In the genomic region with DNA sequence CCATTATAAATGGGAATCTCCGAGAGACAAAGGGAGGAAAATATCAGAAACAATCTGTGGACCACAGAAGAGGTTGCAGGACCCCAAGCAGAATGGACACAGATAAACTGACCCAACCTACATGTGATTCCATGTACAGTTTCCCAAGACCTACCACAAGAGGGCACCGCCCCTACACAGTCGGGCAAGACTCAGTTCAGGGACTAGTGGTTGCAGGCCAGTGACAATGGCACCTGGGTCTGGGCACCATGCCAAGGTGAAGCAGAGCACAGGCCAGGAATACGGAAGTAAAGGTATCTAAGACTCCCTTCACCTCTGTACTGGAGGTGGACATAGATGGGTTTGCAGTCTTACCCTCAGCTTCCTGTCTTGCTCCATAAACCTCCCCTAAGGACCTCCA, we compare ENCODE assay signal across 9 mouse cellular contexts. TPM values are rescaled to one million over a fixed set of nuclear protein-coding genes. Genes with fewer than 3 reads are reported as not detected.
DNase-seq lines count a peak whose midpoint lies in the region; ATAC-seq and TF ChIP-seq lines count a peak whose summit lies in the region.
"Had no signal": no experiment of that assay in that cellular context is flagged by ENCODE, and none has a peak within 500 bp of the region (broad histone marks: within the 10 kb centered on the region; RNA-seq: fewer than 3 reads in every experiment).

No protein-coding gene starts in this region.

- H3K27ac ChIP-seq in forebrain, embryonic 14.5 days (ENCODE audit: low read depth, low read length), result no peak overlapping the region
- no peak overlapping the region for H3K27ac ChIP-seq in forebrain, embryonic 13.5 days
- H3K27ac ChIP-seq in intestine, embryonic 15.5 days, result no peak overlapping the region
- no peak overlapping the region for H3K27ac ChIP-seq in thymus, adult 2 months (ENCODE audit: control insufficient read depth, insufficient read depth, low read length)
- H3K27ac ChIP-seq: limb, embryonic 12.5 days had no signal

- 54% methylated on average over 4 of the region's 4 CpGs for WGBS in forebrain, embryonic 14.5 days
- WGBS in forebrain, embryonic 13.5 days, result 55% methylated on average over 4 of the region's 4 CpGs
- WGBS in intestine, embryonic 15.5 days, result 59% methylated on average over 4 of the region's 4 CpGs
- 44% methylated on average over 4 of the region's 4 CpGs for WGBS in thymus, adult 2 months

- no peak overlapping the region for H3K4me2 ChIP-seq in forebrain, embryonic 14.5 days (ENCODE audit: low read length)
- no peak overlapping the region for H3K4me2 ChIP-seq in forebrain, embryonic 13.5 days
- no peak overlapping the region for H3K4me2 ChIP-seq in intestine, embryonic 15.5 days (replicated peaks)
- H3K4me2 ChIP-seq: limb, embryonic 12.5 days had no signal

- ATAC-seq in forebrain, embryonic 14.5 days, result no peak
- ATAC-seq in forebrain, embryonic 13.5 days, result no peak
- peak; percentile 83 for ATAC-seq in intestine, embryonic 15.5 days

- H3K9me3 ChIP-seq in forebrain, embryonic 14.5 days (replicated peaks; ENCODE audit: control insufficient read depth, low read length), result no peaks in the 10 kb centered on the region
- H3K9me3 ChIP-seq in forebrain, embryonic 13.5 days (replicated peaks), result no peaks in the 10 kb centered on the region
- H3K9me3 ChIP-seq in intestine, embryonic 15.5 days, result no peaks in the 10 kb centered on the region
- H3K9me3 ChIP-seq: limb, embryonic 12.5 days had no signal

- peaks cover 28% of the 10 kb centered on the region for H3K36me3 ChIP-seq in forebrain, embryonic 14.5 days (ENCODE audit: control insufficient read depth, insufficient read depth, low read length)
- peaks cover 34% of the 10 kb centered on the region for H3K36me3 ChIP-seq in forebrain, embryonic 13.5 days (ENCODE audit: poor library complexity, severe bottlenecking)
- peaks cover 13% of the 10 kb centered on the region for H3K36me3 ChIP-seq in intestine, embryonic 15.5 days
- no peaks in the 10 kb centered on the region for H3K36me3 ChIP-seq in thymus, adult 2 months (ENCODE audit: control insufficient read depth, insufficient read depth, low read length)

- H3K4me1 ChIP-seq in forebrain, embryonic 14.5 days (ENCODE audit: control insufficient read depth, insufficient read depth, low read length), result no peaks in the 10 kb centered on the region
- no peaks in the 10 kb centered on the region for H3K4me1 ChIP-seq in forebrain, embryonic 13.5 days
- no peaks in the 10 kb centered on the region for H3K4me1 ChIP-seq in intestine, embryonic 15.5 days (replicated peaks)
- H3K4me1 ChIP-seq in thymus, adult 2 months (replicated peaks; ENCODE audit: control insufficient read depth, insufficient read depth, low read length), result peaks cover 6% of the 10 kb centered on the region; the same call in 1 of the 2 replicates
- H3K4me1 ChIP-seq: limb, embryonic 12.5 days had no signal

- TF ChIP-seq CTCF in thymus, adult 2 months (IDR thresholded peaks at IDR 0.05; ENCODE audit: borderline replicate concordance, control insufficient read depth, extremely low read depth, insufficient read depth, low read length, poor library complexity), result 0 out of 2 replicates have a peak, but pooled peaks have one; percentile 63

- no peak for TF ChIP-seq POLR2A in thymus, adult 2 months (IDR thresholded peaks at IDR 0.05; ENCODE audit: control insufficient read depth, extremely low read depth, insufficient read depth, low read length, poor library complexity)

- peak; percentile 21 for DNase-seq in forebrain, embryonic 14.5 days (ENCODE audit: low spot score)
- peak; percentile 72 for DNase-seq in 416B (ENCODE audit: low read depth)
- DNase-seq in adrenal gland, postnatal 10 days, result peak; percentile 56
- peak; percentile 64 for DNase-seq in lung, postnatal 10 days
- DNase-seq in thymus, adult 2 months, result peak; percentile 62
- no peak for DNase-seq in gastrocnemius, adult 8-10 months (ENCODE audit: low spot score in 2 of 2)

- H3K27me3 ChIP-seq in forebrain, embryonic 14.5 days (replicated peaks; ENCODE audit: control insufficient read depth, insufficient read depth, low read length), result no peaks in the 10 kb centered on the region
- no peaks in the 10 kb centered on the region for H3K27me3 ChIP-seq in forebrain, embryonic 13.5 days
- no peaks in the 10 kb centered on the region for H3K27me3 ChIP-seq in intestine, embryonic 15.5 days (replicated peaks)
- no peaks in the 10 kb centered on the region for H3K27me3 ChIP-seq in thymus, adult 2 months (ENCODE audit: control insufficient read depth, insufficient read depth, low read length)
- H3K27me3 ChIP-seq: limb, embryonic 12.5 days had no signal

- no peak overlapping the region for H3K9ac ChIP-seq in forebrain, embryonic 14.5 days (ENCODE audit: low read length)
- H3K9ac ChIP-seq in forebrain, embryonic 13.5 days, result no peak overlapping the region
- no peak overlapping the region for H3K9ac ChIP-seq in intestine, embryonic 15.5 days
- H3K9ac ChIP-seq: limb, embryonic 12.5 days had no signal

- H3K4me3 ChIP-seq in forebrain, embryonic 14.5 days (ENCODE audit: low read depth, low read length), result no peak overlapping the region
- no peak overlapping the region for H3K4me3 ChIP-seq in forebrain, embryonic 13.5 days
- H3K4me3 ChIP-seq in intestine, embryonic 15.5 days (replicated peaks), result no peak overlapping the region
- no peak overlapping the region for H3K4me3 ChIP-seq in thymus, adult 2 months (ENCODE audit: control insufficient read depth, insufficient read depth, low read length)
- H3K4me3 ChIP-seq: limb, embryonic 12.5 days had no signal

RNA-seq across cellular contexts. Expression of a gene that starts 8.8 kb away (rescaled TPM):
- 2.6 and 3.6 TPM in 2 replicates for polyA plus RNA-seq in forebrain, embryonic 14.5 days (2014; fragmentation: Nextera tagmentation; extraction: Ambion mirVana)
- polyA plus RNA-seq in forebrain, embryonic 13.5 days (2015; fragmentation: Nextera tagmentation; extraction: Ambion mirVana), result 1.8 and 1.9 TPM in 2 replicates
- total RNA-seq in adrenal gland, postnatal 10 days (2021), result 1 to 10 TPM; 2.6 to 3.0 TPM
- 1.2 and 1.3 TPM in 2 replicates for polyA plus RNA-seq in intestine, embryonic 15.5 days (2015; fragmentation: Nextera tagmentation; extraction: Ambion mirVana)
- polyA plus RNA-seq in thymus, adult 2 months (2012; rRNA removed), result 9.8 and 11.3 TPM in 2 replicates
- total RNA-seq in gastrocnemius, adult 8-10 months (2022), result under 1 TPM; 0.32 to 0.87 (median 0.44) TPM

RNA-seq across cellular contexts. Expression of a gene that starts 26.3 kb away (rescaled TPM):
- not detected in 2 replicates for polyA plus RNA-seq in forebrain, embryonic 14.5 days (2014; fragmentation: Nextera tagmentation; extraction: Ambion mirVana)
- polyA plus RNA-seq in forebrain, embryonic 13.5 days (2015; fragmentation: Nextera tagmentation; extraction: Ambion mirVana), result not detected in 2 replicates
- total RNA-seq in adrenal gland, postnatal 10 days (2021), result under 1 TPM; 0.18 to 0.58 TPM
- polyA plus RNA-seq in intestine, embryonic 15.5 days (2015; fragmentation: Nextera tagmentation; extraction: Ambion mirVana), result not detected in 2 replicates
- 2.0 and 2.2 TPM in 2 replicates for polyA plus RNA-seq in thymus, adult 2 months (2012; rRNA removed)
- total RNA-seq in gastrocnemius, adult 8-10 months (2022), result under 1 TPM; 0.29 to 0.86 (median 0.33) TPM
- polyA plus RNA-seq: limb, embryonic 12.5 days had no signal

RNA-seq across cellular contexts. Expression of a gene that starts 29.5 kb away (rescaled TPM):
- 5.2 TPM in 2 replicates for polyA plus RNA-seq in forebrain, embryonic 14.5 days (2014; fragmentation: Nextera tagmentation; extraction: Ambion mirVana)
- 5.6 and 6.8 TPM in 2 replicates for polyA plus RNA-seq in forebrain, embryonic 13.5 days (2015; fragmentation: Nextera tagmentation; extraction: Ambion mirVana)
- 10 to 100 TPM; 14.9 TPM for total RNA-seq in adrenal gland, postnatal 10 days (2021)
- 19.4 and 21.1 TPM in 2 replicates for polyA plus RNA-seq in intestine, embryonic 15.5 days (2015; fragmentation: Nextera tagmentation; extraction: Ambion mirVana)
- polyA plus RNA-seq in thymus, adult 2 months (2012; rRNA removed), result 14.0 and 17.7 TPM in 2 replicates
- total RNA-seq in gastrocnemius, adult 8-10 months (2022), result 1 to 10 TPM; 2.5 to 3.6 (median 2.8) TPM

RNA-seq across cellular contexts. Expression of a gene that starts 29.8 kb away (rescaled TPM):
- 59.2 and 64.8 TPM in 2 replicates for polyA plus RNA-seq in forebrain, embryonic 14.5 days (2014; fragmentation: Nextera tagmentation; extraction: Ambion mirVana)
- polyA plus RNA-seq in forebrain, embryonic 13.5 days (2015; fragmentation: Nextera tagmentation; extraction: Ambion mirVana), result 47.1 and 52.0 TPM in 2 replicates
- 100 to 1,000 TPM; 126 to 310 TPM for total RNA-seq in adrenal gland, postnatal 10 days (2021)
- polyA plus RNA-seq in intestine, embryonic 15.5 days (2015; fragmentation: Nextera tagmentation; extraction: Ambion mirVana), result 70.2 and 78.9 TPM in 2 replicates
- 246 and 256 TPM in 2 replicates for polyA plus RNA-seq in thymus, adult 2 months (2012; rRNA removed)
- 1 to 10 TPM; 3.8 to 8.2 (median 4.7) TPM for total RNA-seq in gastrocnemius, adult 8-10 months (2022)

RNA-seq across cellular contexts. Expression of a gene that starts 36.3 kb away (rescaled TPM):
- 25.8 and 29.4 TPM in 2 replicates for polyA plus RNA-seq in forebrain, embryonic 14.5 days (2014; fragmentation: Nextera tagmentation; extraction: Ambion mirVana)
- 21.6 and 22.6 TPM in 2 replicates for polyA plus RNA-seq in forebrain, embryonic 13.5 days (2015; fragmentation: Nextera tagmentation; extraction: Ambion mirVana)
- 10 to 100 TPM; 30.1 to 34.0 TPM for total RNA-seq in adrenal gland, postnatal 10 days (2021)
- polyA plus RNA-seq in intestine, embryonic 15.5 days (2015; fragmentation: Nextera tagmentation; extraction: Ambion mirVana), result 25.6 and 25.9 TPM in 2 replicates
- polyA plus RNA-seq in thymus, adult 2 months (2012; rRNA removed), result 16.6 and 20.6 TPM in 2 replicates
- 10 to 100 TPM; 11.2 to 17.7 (median 14.1) TPM for total RNA-seq in gastrocnemius, adult 8-10 months (2022)

Comparison
In these comparisons a context has a peak if more than half of its experiments do, and no peak if none do; other contexts are left out.
1. DNase-seq: peak in forebrain, embryonic 14.5 days (single experiment), 416B (single experiment), adrenal gland, postnatal 10 days (single experiment), lung, postnatal 10 days (single experiment) and thymus, adult 2 months (single experiment); none in gastrocnemius, adult 8-10 months (0 of 2).